Mouse (Mus musculus) embryonic fibroblast, embryonic 13.5 days (primary cell): ENCODE results near the gene Kcnh8. TPM values are rescaled to one million over a fixed set of nuclear protein-coding genes. Genes with fewer than 3 reads are reported as not detected.

Experiments used
- H3K27ac ChIP-seq: 2 replicates; pipeline ENCODE4 v1.5.1; 2012; ENCODE audit warnings: low read length, control low read depth, inconsistent platforms; ENCODE audit not compliant: insufficient read depth
- H3K4me1 ChIP-seq: 2 replicates; pipeline ENCODE4 v1.6.1; 2011; ENCODE audit warnings: low read length; ENCODE audit not compliant: control insufficient read depth, insufficient read depth
- H3K4me3 ChIP-seq: 2 replicates; pipeline ENCODE4 v1.5.1; 2011; ENCODE audit warnings: mild to moderate bottlenecking, control low read depth, low read length; ENCODE audit not compliant: insufficient read depth
- CTCF ChIP-seq: IDR thresholded peaks from 2 replicates; pipeline ENCODE4 v1.5.1; 2011; ENCODE audit warnings: mild to moderate bottlenecking, control low read depth, low read length, moderate library complexity, borderline replicate concordance; ENCODE audit not compliant: insufficient read depth
- POLR2A ChIP-seq: IDR thresholded peaks from 2 replicates; pipeline ENCODE4 v1.6.1; 2011; ENCODE audit warnings: low read depth, mild to moderate bottlenecking, control low read depth, low read length, moderate library complexity
- polyA plus RNA-seq: library from polyadenylated mRNA; stranded (reverse); fragments of >200 nt; gene quantifications from 2 replicates; pipeline ENCODE4 v1.2.4, GENCODE M21; 2011; ENCODE audit warnings: low read depth; ENCODE audit not compliant: missing spikeins, insufficient read length

Gene Kcnh8
- polyA plus RNA-seq, 1 experiment, result not detected

GRCm38 (mm10) chr17:52602781-52603170 lies 267 bp downstream of the Kcnh8 start:
- Histone ChIP-seq H3K4me3 (no peak overlapping the region), H3K4me1 (no peaks in the 10 kb centered on the region), H3K27ac (no peak overlapping the region)
- TF ChIP-seq CTCF (no peak), POLR2A (no peak)

GRCm38 (mm10) chr17:52603411-52603810 lies 902 bp downstream of the Kcnh8 start:
- Histone ChIP-seq H3K27ac (no peak overlapping the region), H3K4me1 (no peaks in the 10 kb centered on the region), H3K4me3 (no peak overlapping the region)
- no peak for TF ChIP-seq POLR2A
- no peak for TF ChIP-seq CTCF

GRCm38 (mm10) chr17:52611382-52611781 lies 8.9 kb downstream of the Kcnh8 start:
- no peak overlapping the region for H3K27ac ChIP-seq
- no peaks in the 10 kb centered on the region for H3K4me1 ChIP-seq
- H3K4me3 ChIP-seq, result no peak overlapping the region
- TF ChIP-seq POLR2A, result no peak
- no peak for TF ChIP-seq CTCF

- H3K4me1 ChIP-seq, result no peaks in the 10 kb centered on the region
- H3K27ac ChIP-seq, result no peak overlapping the region
- H3K4me3 ChIP-seq, result no peak overlapping the region
- TF ChIP-seq POLR2A (no peak), CTCF (no peak)
Observed at GRCm38 (mm10) chr17:52649186-52649585, 46.7 kb downstream of the Kcnh8 start.

- Histone ChIP-seq H3K4me3 (no peak overlapping the region), H3K27ac (peak overlapping the region; percentile 78), H3K4me1 (peaks cover 12% of the 10 kb centered on the region; the same call in 1 of the 2 replicates)
- no peak for TF ChIP-seq CTCF
Observed at GRCm38 (mm10) chr17:52691988-52692387, 89.5 kb downstream of the Kcnh8 start.

- H3K4me1 ChIP-seq, result no peaks in the 10 kb centered on the region
- H3K27ac ChIP-seq, result no peak overlapping the region
- H3K4me3 ChIP-seq, result no peak overlapping the region
- no peak for TF ChIP-seq POLR2A
- TF ChIP-seq CTCF, result no peak
Observed at GRCm38 (mm10) chr17:52701944-52702343, 99.4 kb downstream of the Kcnh8 start.

GRCm38 (mm10) chr17:52712319-52712718 lies 109.8 kb downstream of the Kcnh8 start:
- Histone ChIP-seq H3K4me1 (no peaks in the 10 kb centered on the region; the same call in 1 of the 2 replicates), H3K27ac (peak overlapping the region; percentile 14; the same call in 1 of the 2 replicates), H3K4me3 (no peak overlapping the region)
- no peak for TF ChIP-seq POLR2A
- TF ChIP-seq CTCF, result no peak

- H3K4me3 ChIP-seq, result no peak overlapping the region
- no peak overlapping the region for H3K27ac ChIP-seq
- H3K4me1 ChIP-seq, result no peaks in the 10 kb centered on the region
- TF ChIP-seq POLR2A (no peak), CTCF (no peak)
Observed at GRCm38 (mm10) chr17:52722214-52722613, 119.7 kb downstream of the Kcnh8 start.

- H3K4me3 ChIP-seq, result no peak overlapping the region
- H3K27ac ChIP-seq, result no peak overlapping the region
- no peaks in the 10 kb centered on the region for H3K4me1 ChIP-seq
- TF ChIP-seq CTCF, result no peak
- TF ChIP-seq POLR2A, result no peak
Observed at GRCm38 (mm10) chr17:52728806-52729205, 126.3 kb downstream of the Kcnh8 start.

GRCm38 (mm10) chr17:52738436-52738835 lies 135.9 kb downstream of the Kcnh8 start:
- TF ChIP-seq CTCF (no peak), POLR2A (no peak)
- H3K4me1 ChIP-seq, result no peaks in the 10 kb centered on the region
- H3K4me3 ChIP-seq, result no peak overlapping the region
- no peak overlapping the region for H3K27ac ChIP-seq

- TF ChIP-seq POLR2A (no peak), CTCF (no peak)
- no peak overlapping the region for H3K4me3 ChIP-seq
- H3K27ac ChIP-seq, result no peak overlapping the region
- H3K4me1 ChIP-seq, result no peaks in the 10 kb centered on the region
Observed at GRCm38 (mm10) chr17:52788151-52788550, 185.6 kb downstream of the Kcnh8 start.
